Mouse (Mus musculus) cerebellum, adult 2 months (tissue): Measurements from ENCODE around the gene Spr. TPM values are rescaled to one million over a fixed set of nuclear protein-coding genes. Genes with fewer than 3 reads are reported as not detected.

Experiments used
- DNase-seq, 2 experiments: peaks; one replicate each; pipeline ENCODE4 v3.0.0; 2021
- H3K27ac ChIP-seq: fragments of 200-500 bp; 2 replicates; pipeline ENCODE4 v1.5.1; 2012; ENCODE audit warnings: low read length, control low read depth, inconsistent platforms; ENCODE audit not compliant: insufficient read depth
- H3K27me3 ChIP-seq: fragments of 200-500 bp; 2 replicates; pipeline ENCODE4 v1.6.1; 2012; ENCODE audit warnings: inconsistent platforms, mild to moderate bottlenecking, low read length, moderate library complexity; ENCODE audit not compliant: control insufficient read depth, insufficient read depth
- H3K4me1 ChIP-seq: fragments of 200-500 bp; 2 replicates; pipeline ENCODE4 v1.6.1; 2011; ENCODE audit warnings: low read length; ENCODE audit not compliant: control insufficient read depth, insufficient read depth
- H3K4me3 ChIP-seq: fragments of 200-500 bp; replicated peaks from 2 replicates; pipeline ENCODE3; 2011; ENCODE audit warnings: mild to moderate bottlenecking, low read depth, low read length, control low read depth; ENCODE audit not compliant: insufficient read depth
- CTCF ChIP-seq: fragments of 200-500 bp; IDR thresholded peaks from 2 replicates; pipeline ENCODE4 v1.5.1; 2011; ENCODE audit warnings: low read depth, mild to moderate bottlenecking, control low read depth, low read length, moderate library complexity, borderline replicate concordance; ENCODE audit not compliant: insufficient read depth
- POLR2A ChIP-seq: fragments of 200-500 bp; IDR thresholded peaks from 2 replicates; pipeline ENCODE4 v1.6.1; 2011; ENCODE audit warnings: low read length, control low read depth, borderline replicate concordance; ENCODE audit not compliant: insufficient read depth
- WGBS: fragments of 180-500 bp; shearing (Covaris S2); methylation state at CpG from one replicate; pipeline ENCODE4 v1.1.7; 2018; 5-methylcytosine and 5-hydroxymethylcytosine counted together
- polyA plus RNA-seq: library from polyadenylated mRNA; depleted of rRNA; stranded (reverse); fragments of >200 nt; gene quantifications from 2 replicates; pipeline ENCODE4 v1.2.3, GENCODE M21; 2012; rRNA removed

Spr gene
- polyA plus RNA-seq, 1 experiment: 26.9 TPM

DNA sequence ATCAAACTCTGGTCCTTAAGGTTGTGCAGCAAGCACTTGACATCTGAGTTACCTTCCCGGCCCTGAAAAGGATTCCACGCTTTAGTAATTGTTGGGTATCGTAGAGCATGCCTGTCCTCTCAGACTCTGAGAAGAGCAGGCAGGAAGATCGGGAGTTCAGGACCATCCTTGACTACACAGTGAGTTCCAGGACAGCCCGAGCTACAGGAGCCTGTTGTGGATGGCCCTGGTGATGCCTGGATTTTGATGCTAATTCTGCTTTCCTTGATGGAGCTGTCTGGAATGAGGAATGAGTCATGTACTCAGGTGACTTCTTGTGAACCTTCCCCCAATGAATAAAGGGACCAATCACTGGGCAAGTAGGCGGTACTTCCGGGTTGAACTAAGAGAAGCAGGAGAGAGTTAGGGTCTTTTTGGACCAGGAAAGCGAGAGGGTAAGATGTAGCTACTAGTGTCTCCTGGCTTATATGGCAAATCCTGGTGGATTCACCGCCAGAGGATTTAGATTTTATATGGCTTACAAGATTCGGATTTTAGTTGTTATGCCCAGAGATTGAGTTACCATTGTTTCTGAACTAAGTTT, 32.4 kb downstream of the Spr start:
- WGBS: 84% methylated on average over 10 of the region's 10 CpGs
- Histone ChIP-seq H3K4me1 (no peaks in the 10 kb centered on the region), H3K27ac (no peak overlapping the region), H3K4me3 (no peak overlapping the region), H3K27me3 (no peaks in the 10 kb centered on the region)
- TF ChIP-seq CTCF (no peak), POLR2A (no peak)
- no peak for DNase-seq

DNA sequence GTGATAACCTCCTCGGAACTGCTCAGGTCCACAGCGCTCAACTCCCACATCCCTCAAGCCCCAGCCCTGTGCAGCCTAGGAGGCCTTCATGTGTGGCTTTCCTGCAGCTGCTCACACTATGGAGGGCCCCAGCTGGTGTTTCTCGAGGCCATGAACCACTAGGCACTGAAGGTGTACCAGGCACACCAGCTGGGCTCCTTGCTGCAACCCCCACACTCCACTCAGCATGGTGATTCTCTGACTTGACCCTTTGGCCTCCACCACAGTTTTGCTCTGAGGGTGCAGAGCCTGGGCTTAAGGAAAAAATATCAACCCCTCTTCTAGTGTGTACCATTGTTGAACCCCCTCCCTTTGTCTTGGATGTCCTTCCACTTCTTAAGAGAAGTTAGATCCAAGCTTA, 34.2 kb downstream of the Spr start:
- Histone ChIP-seq H3K27me3 (no peaks in the 10 kb centered on the region), H3K4me1 (no peaks in the 10 kb centered on the region), H3K4me3 (no peak overlapping the region), H3K27ac (no peak overlapping the region)
- 77% methylated on average over 3 of the region's 3 CpGs for WGBS
- DNase-seq: no peak
- no peak for TF ChIP-seq CTCF
- TF ChIP-seq POLR2A: no peak

DNA sequence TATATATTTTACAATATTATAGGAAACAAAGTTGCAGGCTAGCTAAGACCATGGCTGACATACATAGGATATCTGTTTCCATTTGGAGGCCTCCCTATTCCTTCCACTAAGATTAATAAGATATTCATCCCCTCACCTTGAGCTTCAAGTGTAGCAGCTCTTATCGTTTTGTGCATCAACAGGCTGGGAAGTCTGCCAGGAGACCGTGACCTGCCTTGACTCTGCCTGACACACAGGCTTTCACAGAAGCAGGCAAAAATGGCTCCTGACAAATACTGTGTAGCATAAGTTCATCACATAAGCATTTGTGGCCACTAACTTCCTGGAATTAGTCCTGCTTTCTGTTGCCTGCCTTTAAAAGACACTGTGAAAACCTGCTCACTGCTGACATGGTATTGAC, 41.1 kb downstream of the Spr start:
- no peak for DNase-seq
- no peaks in the 10 kb centered on the region for H3K4me1 ChIP-seq
- H3K27ac ChIP-seq: no peak overlapping the region
- 34% methylated on average over 2 of the region's 2 CpGs for WGBS
- no peak for TF ChIP-seq POLR2A
- no peak overlapping the region for H3K4me3 ChIP-seq
- H3K27me3 ChIP-seq: no peaks in the 10 kb centered on the region

DNA sequence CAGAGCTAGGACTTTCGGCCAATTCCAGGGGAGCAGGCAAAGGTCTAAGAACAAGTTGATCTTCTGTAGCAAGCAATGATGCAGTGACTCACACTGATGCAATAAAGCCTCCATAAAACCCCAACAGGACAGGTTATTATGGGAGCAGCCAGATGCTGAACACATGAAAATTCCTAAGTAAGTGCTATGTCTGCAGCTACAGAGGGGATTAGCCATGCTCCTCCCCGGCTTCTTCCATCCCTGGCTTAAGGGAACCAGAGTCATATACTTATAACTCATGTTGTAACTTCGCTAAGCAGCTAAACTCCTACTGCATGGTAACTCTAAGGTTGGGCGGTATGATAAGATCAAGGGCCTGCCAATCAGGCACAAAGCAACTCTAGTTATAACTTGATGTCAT, 50.1 kb downstream of the Spr start:
- no peak for DNase-seq
- Histone ChIP-seq H3K4me3 (no peak overlapping the region), H3K4me1 (no peaks in the 10 kb centered on the region), H3K27ac (no peak overlapping the region), H3K27me3 (no peaks in the 10 kb centered on the region)
- WGBS: 88% methylated on average over 4 of the region's 4 CpGs
- TF ChIP-seq CTCF: no peak
- no peak for TF ChIP-seq POLR2A

DNA sequence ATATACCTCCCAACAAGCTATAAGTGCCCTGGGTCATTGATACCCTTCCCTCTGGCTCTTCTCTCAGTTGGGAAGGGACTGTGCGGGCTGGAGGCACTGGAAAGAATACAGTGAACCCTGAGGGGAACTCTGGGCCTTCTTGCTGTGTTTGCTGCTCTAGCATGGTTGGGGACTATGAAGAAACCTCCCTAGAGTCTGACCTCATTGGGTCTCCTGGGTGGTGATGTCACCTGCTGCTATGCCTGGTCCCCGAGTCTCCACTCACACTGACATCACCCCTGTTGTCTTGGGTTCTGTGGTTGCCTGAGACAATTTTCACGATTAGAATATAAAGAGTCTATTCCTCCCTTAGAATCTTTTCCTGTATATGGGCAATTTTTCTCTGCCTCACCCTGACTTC, 50.9 kb downstream of the Spr start:
- Histone ChIP-seq H3K27me3 (no peaks in the 10 kb centered on the region), H3K4me1 (no peaks in the 10 kb centered on the region), H3K4me3 (no peak overlapping the region), H3K27ac (no peak overlapping the region)
- no peak for TF ChIP-seq POLR2A
- no peak for DNase-seq
- WGBS: 72% methylated on average over 3 of the region's 3 CpGs

Other genes with a start within 250 kb of the Spr start
- gene Exoc6b, start 68.3 kb downstream of the Spr start, polyA plus RNA-seq: 39.5 and 42.5 TPM in 2 replicates
- gene Emx1, start 49.7 kb upstream of the Spr start, polyA plus RNA-seq: 0.11 and 0.19 TPM in 2 replicates
- gene Sfxn5, start 195.7 kb upstream of the Spr start, polyA plus RNA-seq: 169 and 172 TPM in 2 replicates
- gene Rab11fip5, start 236.9 kb upstream of the Spr start, polyA plus RNA-seq: 70.7 and 75.2 TPM in 2 replicates